Mouse (Mus musculus): ENCODE measurements around the gene Drap1. TPM values are rescaled to one million over a fixed set of nuclear protein-coding genes. Genes with fewer than 3 reads are reported as not detected.

The Drap1 gene
- 198 and 200 TPM in 2 replicates for polyA plus RNA-seq (2015; fragmentation: Nextera tagmentation; extraction: Ambion mirVana)

- peak within 1 kb of the TSS; percentile 94 for H3K27ac ChIP-seq
- peak within 1 kb of the TSS; percentile 92 for H3K4me2 ChIP-seq (replicated peaks)
- peak within 1 kb of the TSS; percentile 83 for H3K4me3 ChIP-seq (replicated peaks)
- peaks cover 28% of the 10 kb centered on the region for H3K4me1 ChIP-seq (replicated peaks)
- no peaks in the 10 kb centered on the region for H3K27me3 ChIP-seq (replicated peaks)
- peak within 1 kb of the TSS; percentile 90 for H3K9ac ChIP-seq
- H3K36me3 ChIP-seq = peaks cover 17% of the 10 kb centered on the region
- H3K9me3 ChIP-seq = no peaks in the 10 kb centered on the region
- ATAC-seq = peak; percentile 94
- WGBS = under 1% methylated on average over 86 of the region's 87 CpGs
These were observed at the start of gene Drap1, which contains the start of gene AI837181 for GRCm38 (mm10) chr19:5424782-5425741. Gene Drap1 (minus strand): TSS chr19:5424979. Gene AI837181 (plus strand): TSS chr19:5425144.

DNA sequence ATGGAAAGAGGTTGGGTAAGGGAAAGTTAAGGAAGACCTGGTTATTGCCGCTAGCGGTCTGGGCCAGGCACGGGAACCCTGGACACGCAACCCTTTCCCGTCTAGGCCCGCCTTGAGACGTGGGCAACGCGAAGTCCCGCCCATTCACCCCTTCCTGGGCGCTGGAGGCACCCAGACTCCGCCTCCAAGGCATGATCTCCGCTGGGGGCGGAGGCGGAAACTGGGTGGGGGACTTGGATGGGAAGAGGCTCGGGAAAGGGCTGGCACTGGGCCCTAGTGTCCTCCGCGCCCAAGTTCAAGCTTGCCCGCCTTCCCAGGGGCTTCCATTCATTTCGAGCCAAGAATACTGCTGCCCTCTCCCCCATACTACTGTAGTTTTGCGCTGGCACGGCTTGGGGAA is 48.9 kb upstream of the Drap1 start, which contains the start of gene Efemp2:
Gene Efemp2, plus strand, starts transcription at position 235 of the 400 bp plus-strand sequence.
- Histone ChIP-seq H3K4me3 (replicated peaks) (peak within 1 kb of the TSS; percentile 58), H3K4me1 (replicated peaks) (peaks cover 18% of the 10 kb centered on the region), H3K9ac (peak within 1 kb of the TSS; percentile 71), H3K27ac (peak within 1 kb of the TSS; percentile 87), H3K4me2 (replicated peaks) (peak within 1 kb of the TSS; percentile 90), H3K36me3 (0 out of 2 replicates have a peak, but pooled peaks cover 2% of the 10 kb centered on the region), H3K9me3 (no peaks in the 10 kb centered on the region), H3K27me3 (replicated peaks) (no peaks in the 10 kb centered on the region)
- ATAC-seq = peak; percentile 87
- WGBS = under 1% methylated on average over 22 of the region's 22 CpGs

GRCm38 (mm10) chr19:5472857-5473256 is 48.1 kb upstream of the Drap1 start:
- H3K4me1 ChIP-seq (replicated peaks) = peaks cover 18% of the 10 kb centered on the region
- H3K27ac ChIP-seq = no peak overlapping the region
- no peak overlapping the region for H3K9ac ChIP-seq
- 0 out of 2 replicates have a peak overlapping the region, but pooled peaks have one; percentile 90 for H3K4me2 ChIP-seq (replicated peaks)
- H3K4me3 ChIP-seq (replicated peaks) = no peak overlapping the region
- no peaks in the 10 kb centered on the region for H3K27me3 ChIP-seq (replicated peaks)
- no peaks in the 10 kb centered on the region for H3K36me3 ChIP-seq
- H3K9me3 ChIP-seq = no peaks in the 10 kb centered on the region
- WGBS = 75% methylated on average over 3 of the region's 3 CpGs
- no peak for ATAC-seq

DNA sequence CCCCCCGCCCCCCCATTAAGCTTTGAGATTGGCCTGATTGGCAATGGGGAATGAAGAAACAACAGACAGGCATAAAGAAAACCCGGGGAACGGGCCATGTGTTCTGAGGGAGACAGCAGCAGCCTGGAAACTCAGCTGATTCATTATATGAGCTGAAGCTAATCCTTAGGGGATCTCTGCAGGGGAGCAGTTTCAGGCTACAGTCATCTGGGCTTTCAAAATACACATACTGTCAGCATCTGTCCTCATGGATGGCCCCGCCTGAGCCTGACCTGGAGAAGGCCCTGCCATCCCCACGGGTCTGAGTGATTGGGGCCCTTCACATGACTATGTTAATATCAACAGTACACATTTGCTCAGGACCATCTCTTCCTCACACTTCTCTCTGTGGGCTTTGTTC is 47.1 kb upstream of the Drap1 start:
- H3K4me3 ChIP-seq (replicated peaks) = no peak overlapping the region
- WGBS = 51% methylated on average over 5 of the region's 5 CpGs

GRCm38 (mm10) chr19:5468374-5468773 is 43.6 kb upstream of the Drap1 start, which contains the start of gene Ctsw:
Gene Ctsw (minus strand): TSS chr19:5468507.
- Histone ChIP-seq H3K36me3 (peaks cover 23% of the 10 kb centered on the region; the same call in 1 of the 2 replicates), H3K9me3 (no peaks in the 10 kb centered on the region), H3K4me3 (replicated peaks) (no peak within 1 kb of the TSS), H3K9ac (0 out of 2 replicates have a peak within 1 kb of the TSS, but pooled peaks have one; percentile 17), H3K4me1 (replicated peaks) (no peaks in the 10 kb centered on the region; the same call in 1 of the 2 replicates), H3K27ac (no peak within 1 kb of the TSS), H3K4me2 (replicated peaks) (no peak within 1 kb of the TSS), H3K27me3 (replicated peaks) (no peaks in the 10 kb centered on the region)
- 46% methylated on average over 5 of the region's 5 CpGs for WGBS
- no peak for ATAC-seq

More for the DNA sequence above, 47.1 kb upstream of the Drap1 start:
- Histone ChIP-seq H3K9ac (no peak overlapping the region), H3K9me3 (no peaks in the 10 kb centered on the region), H3K36me3 (peaks cover 5% of the 10 kb centered on the region; the same call in 1 of the 2 replicates), H3K27ac (no peak overlapping the region), H3K4me2 (replicated peaks) (no peak overlapping the region), H3K27me3 (replicated peaks) (no peaks in the 10 kb centered on the region), H3K4me1 (replicated peaks) (peaks cover 17% of the 10 kb centered on the region)
- ATAC-seq = no peak

- H3K27me3 ChIP-seq (replicated peaks) = no peaks in the 10 kb centered on the region
- no peak overlapping the region for H3K4me2 ChIP-seq (replicated peaks)
- ATAC-seq = no peak
- H3K9me3 ChIP-seq = no peaks in the 10 kb centered on the region
- 92% methylated on average over 6 of the region's 6 CpGs for WGBS
- H3K4me1 ChIP-seq (replicated peaks) = no peaks in the 10 kb centered on the region; the same call in 1 of the 2 replicates
- no peak overlapping the region for H3K4me3 ChIP-seq (replicated peaks)
- H3K27ac ChIP-seq = no peak overlapping the region
- H3K36me3 ChIP-seq = peaks cover 25% of the 10 kb centered on the region; the same call in 1 of the 2 replicates
- H3K9ac ChIP-seq = no peak overlapping the region
These were observed 42.2 kb upstream of the Drap1 start for GRCm38 (mm10) chr19:5466916-5467500.

DNA sequence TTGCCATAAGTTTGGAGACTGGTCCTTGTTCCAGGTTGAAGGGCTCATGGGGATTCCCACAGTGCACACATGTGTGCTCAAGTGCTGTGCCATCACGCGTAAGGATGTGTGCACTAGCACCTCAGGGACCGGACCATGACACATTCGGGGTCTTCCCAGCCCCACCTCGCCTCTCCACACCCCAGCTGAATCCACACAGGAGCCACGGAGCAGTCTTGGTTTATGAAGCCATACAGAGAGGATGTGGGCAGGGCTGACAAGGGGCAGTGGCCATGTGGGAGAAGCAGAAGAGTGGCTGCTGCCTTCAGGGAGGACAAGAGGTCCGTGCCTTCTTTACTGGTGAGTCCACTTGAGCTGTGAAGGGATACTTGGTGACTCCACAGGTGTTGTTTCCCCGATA is 40.3 kb upstream of the Drap1 start:
- 95% methylated on average over 8 of the region's 8 CpGs for WGBS
- Histone ChIP-seq H3K4me1 (replicated peaks) (peaks cover 5% of the 10 kb centered on the region), H3K4me2 (replicated peaks) (no peak overlapping the region), H3K36me3 (peaks cover 25% of the 10 kb centered on the region; the same call in 1 of the 2 replicates), H3K27ac (no peak overlapping the region), H3K27me3 (replicated peaks) (no peaks in the 10 kb centered on the region), H3K4me3 (replicated peaks) (no peak overlapping the region), H3K9me3 (no peaks in the 10 kb centered on the region), H3K9ac (no peak overlapping the region)
- no peak for ATAC-seq

DNA sequence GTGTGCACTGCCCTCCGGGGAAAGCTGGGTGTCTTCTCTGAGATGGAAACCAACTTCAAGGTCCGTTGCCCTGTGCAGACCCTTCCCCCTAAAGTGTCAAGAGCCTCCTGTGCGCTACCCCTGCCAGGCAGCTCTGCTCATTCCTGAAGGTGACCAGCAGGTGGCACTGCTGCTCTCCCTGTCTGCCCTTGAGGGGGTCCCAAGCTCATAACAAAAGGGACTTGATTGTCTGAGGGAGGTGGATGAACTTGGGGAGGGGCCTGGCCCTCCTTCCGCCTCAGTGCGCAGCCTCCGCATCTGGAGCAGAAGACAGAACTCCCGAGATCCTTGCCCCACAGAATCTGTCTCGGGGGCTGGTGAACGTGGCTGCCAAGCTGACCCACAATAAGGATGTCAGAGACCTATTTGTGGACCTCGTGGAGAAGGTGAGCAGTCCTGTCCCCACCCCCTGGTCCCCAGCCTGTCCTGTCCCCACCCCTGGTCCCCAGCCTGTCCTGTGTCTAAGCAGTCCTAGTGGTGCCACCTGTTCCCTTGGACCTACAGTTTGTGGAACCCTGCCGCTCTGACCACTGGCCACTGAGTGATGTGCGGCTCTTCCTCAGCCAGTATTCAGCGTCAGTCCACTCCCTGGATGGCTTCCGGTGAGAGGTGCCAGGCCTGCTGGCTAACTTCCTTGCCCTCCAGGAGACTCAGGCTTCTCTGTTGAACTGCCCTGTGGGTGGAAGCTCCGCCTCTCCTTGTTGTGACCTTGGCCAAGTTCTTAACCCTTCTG is 39.2 kb upstream of the Drap1 start:
- Histone ChIP-seq H3K27ac (0 out of 2 replicates have a peak overlapping the region, but pooled peaks have one; percentile 42), H3K4me1 (replicated peaks) (peaks cover 5% of the 10 kb centered on the region), H3K9me3 (no peaks in the 10 kb centered on the region), H3K36me3 (peaks cover 25% of the 10 kb centered on the region; the same call in 1 of the 2 replicates), H3K27me3 (replicated peaks) (no peaks in the 10 kb centered on the region), H3K4me2 (replicated peaks) (peak overlapping the region; percentile 47), H3K4me3 (replicated peaks) (peak overlapping the region; percentile 19), H3K9ac (peak overlapping the region; percentile 22; the same call in 1 of the 2 replicates)
- no peak for ATAC-seq
- 43% methylated on average over 15 of the region's 15 CpGs for WGBS

- peaks cover 6% of the 10 kb centered on the region for H3K4me1 ChIP-seq (replicated peaks)
- no peaks in the 10 kb centered on the region for H3K27me3 ChIP-seq (replicated peaks)
- no peak overlapping the region for H3K4me3 ChIP-seq (replicated peaks)
- no peak overlapping the region for H3K9ac ChIP-seq
- ATAC-seq = no peak
- 89% methylated on average over 9 of the region's 9 CpGs for WGBS
- no peak overlapping the region for H3K27ac ChIP-seq
- no peak overlapping the region for H3K4me2 ChIP-seq (replicated peaks)
- H3K9me3 ChIP-seq = no peaks in the 10 kb centered on the region
- H3K36me3 ChIP-seq = peaks cover 25% of the 10 kb centered on the region; the same call in 1 of the 2 replicates
These were observed 38.4 kb upstream of the Drap1 start for GRCm38 (mm10) chr19:5463212-5463611.

GRCm38 (mm10) chr19:5461411-5461810 is 36.6 kb upstream of the Drap1 start:
- H3K36me3 ChIP-seq = peaks cover 17% of the 10 kb centered on the region; the same call in 1 of the 2 replicates
- H3K9me3 ChIP-seq = no peaks in the 10 kb centered on the region
- no peak overlapping the region for H3K9ac ChIP-seq
- no peak for ATAC-seq
- peak overlapping the region; percentile 58 for H3K4me3 ChIP-seq (replicated peaks)
- H3K4me1 ChIP-seq (replicated peaks) = peaks cover 13% of the 10 kb centered on the region
- no peaks in the 10 kb centered on the region for H3K27me3 ChIP-seq (replicated peaks)
- WGBS = 76% methylated on average over 6 of the region's 6 CpGs
- no peak overlapping the region for H3K27ac ChIP-seq
- H3K4me2 ChIP-seq (replicated peaks) = peak overlapping the region; percentile 72

GRCm38 (mm10) chr19:5460465-5460911 is 35.7 kb upstream of the Drap1 start, which contains the start of gene Fibp:
Gene Fibp (plus strand): TSS chr19:5460615.
- peaks cover 21% of the 10 kb centered on the region for H3K4me1 ChIP-seq (replicated peaks)
- H3K27me3 ChIP-seq (replicated peaks) = no peaks in the 10 kb centered on the region
- H3K4me3 ChIP-seq (replicated peaks) = peak within 1 kb of the TSS; percentile 58
- peaks cover 9% of the 10 kb centered on the region; the same call in 1 of the 2 replicates for H3K36me3 ChIP-seq
- ATAC-seq = peak; percentile 79
- WGBS = 0% methylated on average over 32 of the region's 32 CpGs
- peak within 1 kb of the TSS; percentile 73 for H3K9ac ChIP-seq
- no peaks in the 10 kb centered on the region for H3K9me3 ChIP-seq
- peak within 1 kb of the TSS; percentile 72 for H3K4me2 ChIP-seq (replicated peaks)
- peak within 1 kb of the TSS; percentile 54 for H3K27ac ChIP-seq
